Mouse (Mus musculus): Measurements from ENCODE around the gene Rnls.

DNA sequence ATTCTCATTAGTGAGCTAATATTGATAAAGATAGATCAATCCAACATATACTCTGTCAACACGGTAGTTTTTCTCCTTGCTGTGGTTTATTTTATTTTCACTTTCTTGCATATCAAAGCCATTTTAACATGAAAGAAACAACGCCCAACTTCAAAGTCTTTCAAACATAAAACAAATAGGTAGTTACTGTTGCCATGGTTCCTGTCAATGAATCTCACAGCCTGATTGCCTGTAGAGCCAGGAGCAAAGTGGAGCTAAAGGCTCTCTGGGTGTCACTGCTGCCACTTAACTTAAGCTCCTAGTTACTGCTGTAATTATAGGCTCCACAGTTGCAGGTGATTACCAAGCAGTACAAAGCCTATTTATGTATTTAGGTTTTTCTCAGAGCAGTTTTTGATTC lies 126.8 kb downstream of the Rnls start:
- TF ChIP-seq CTCF (IDR thresholded peaks at IDR 0.05; ENCODE audit: control insufficient read depth, insufficient read depth, insufficient replicate concordance, low read depth, low read length) (no peak), POLR2A (IDR thresholded peaks at IDR 0.05; ENCODE audit: control insufficient read depth, low read depth, low read length) (no peak)

All from testis, adult 2 months (tissue).